Mouse (Mus musculus): ENCODE data around the gene Lrfn4.
"Not testable (repeated sequence)": the region's sequence is repeated elsewhere in the genome, so short reads cannot be mapped to it uniquely, and the experiment has no call there.

Lrfn4 gene

DNA sequence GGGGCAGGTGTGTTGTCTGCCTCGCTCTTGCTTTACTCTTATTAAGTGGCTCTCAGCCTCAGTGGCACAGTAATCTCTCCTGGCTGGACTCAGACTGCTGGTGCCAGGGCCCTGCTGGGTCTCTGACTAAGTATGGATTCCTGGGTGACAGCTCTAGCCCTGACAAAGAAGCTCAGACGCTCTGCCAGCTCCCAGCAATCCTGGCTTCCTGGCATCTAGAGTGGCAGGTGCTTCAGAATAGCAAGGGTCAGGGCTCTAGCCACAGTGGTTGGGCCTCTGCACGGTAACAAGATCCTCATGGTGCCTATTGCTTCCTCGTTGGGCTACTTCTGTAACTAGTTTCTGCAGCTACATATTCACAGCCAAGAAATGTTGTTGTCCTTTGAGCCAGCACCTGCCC, 5.4 kb downstream of the Lrfn4 start:
- DNase-seq (ENCODE audit: low read depth, low spot score) = no peak

DNA sequence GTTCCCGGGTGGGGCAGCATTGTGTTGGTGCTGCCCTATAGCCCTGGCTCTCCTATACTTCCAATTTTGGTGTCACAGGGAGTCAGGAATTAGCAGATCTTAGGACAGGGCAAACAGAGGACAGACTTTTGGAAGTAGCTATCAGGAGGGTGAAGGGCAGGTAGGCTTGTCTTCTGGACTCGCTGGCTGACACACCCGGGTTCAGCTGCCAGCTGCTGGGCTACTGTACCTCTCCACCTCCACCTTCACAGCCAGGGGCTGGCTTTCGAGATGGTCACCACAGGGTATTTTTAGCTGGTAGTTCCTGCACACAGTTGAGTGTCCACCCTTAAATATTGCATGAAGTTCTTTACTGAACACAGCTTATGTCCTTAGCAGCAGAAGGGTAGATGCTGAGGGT, 7.0 kb downstream of the Lrfn4 start:
- no peak for DNase-seq (ENCODE audit: low read depth, low spot score)

DNA sequence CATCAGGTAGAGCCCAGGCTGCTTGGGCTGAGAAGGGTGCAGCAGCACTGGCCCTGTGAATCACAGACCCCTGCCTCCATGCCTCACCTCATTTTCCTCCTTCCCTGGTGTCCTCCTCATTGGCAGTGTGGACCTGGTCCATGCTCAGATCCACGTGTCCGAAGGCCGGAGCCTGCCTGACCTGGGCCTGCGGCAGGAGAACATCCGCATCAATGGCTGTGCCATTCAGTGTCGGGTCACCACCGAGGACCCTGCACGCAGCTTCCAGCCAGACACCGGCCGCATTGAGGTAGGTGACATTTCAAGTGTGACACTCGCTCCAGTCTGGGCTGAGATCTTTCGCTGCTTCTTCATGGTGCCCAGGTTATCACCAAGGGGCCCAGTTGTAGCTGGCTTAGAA, 8.1 kb downstream of the Lrfn4 start:
- no peak for DNase-seq (ENCODE audit: low read depth, low spot score)

DNA sequence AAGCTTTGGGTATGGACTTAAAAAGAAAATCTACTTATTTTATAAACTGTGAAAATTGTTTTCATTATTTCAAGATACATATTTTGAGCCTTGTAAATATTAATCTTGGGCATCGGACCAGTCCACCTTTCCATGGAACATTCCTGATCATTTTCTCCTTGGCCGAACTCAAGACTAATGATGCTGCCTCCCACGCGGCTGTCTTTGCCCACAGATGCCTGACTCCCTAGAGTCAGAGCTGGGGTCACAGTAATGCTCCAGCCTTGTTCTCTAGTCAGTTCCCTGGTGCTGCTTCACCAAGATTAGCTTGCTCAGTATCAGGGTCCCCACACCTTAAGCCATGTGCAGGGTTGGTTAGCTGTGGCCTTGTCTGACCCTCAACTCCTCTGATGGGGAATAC, 9.8 kb downstream of the Lrfn4 start:
- DNase-seq (ENCODE audit: low read depth, low spot score) = no peak

DNA sequence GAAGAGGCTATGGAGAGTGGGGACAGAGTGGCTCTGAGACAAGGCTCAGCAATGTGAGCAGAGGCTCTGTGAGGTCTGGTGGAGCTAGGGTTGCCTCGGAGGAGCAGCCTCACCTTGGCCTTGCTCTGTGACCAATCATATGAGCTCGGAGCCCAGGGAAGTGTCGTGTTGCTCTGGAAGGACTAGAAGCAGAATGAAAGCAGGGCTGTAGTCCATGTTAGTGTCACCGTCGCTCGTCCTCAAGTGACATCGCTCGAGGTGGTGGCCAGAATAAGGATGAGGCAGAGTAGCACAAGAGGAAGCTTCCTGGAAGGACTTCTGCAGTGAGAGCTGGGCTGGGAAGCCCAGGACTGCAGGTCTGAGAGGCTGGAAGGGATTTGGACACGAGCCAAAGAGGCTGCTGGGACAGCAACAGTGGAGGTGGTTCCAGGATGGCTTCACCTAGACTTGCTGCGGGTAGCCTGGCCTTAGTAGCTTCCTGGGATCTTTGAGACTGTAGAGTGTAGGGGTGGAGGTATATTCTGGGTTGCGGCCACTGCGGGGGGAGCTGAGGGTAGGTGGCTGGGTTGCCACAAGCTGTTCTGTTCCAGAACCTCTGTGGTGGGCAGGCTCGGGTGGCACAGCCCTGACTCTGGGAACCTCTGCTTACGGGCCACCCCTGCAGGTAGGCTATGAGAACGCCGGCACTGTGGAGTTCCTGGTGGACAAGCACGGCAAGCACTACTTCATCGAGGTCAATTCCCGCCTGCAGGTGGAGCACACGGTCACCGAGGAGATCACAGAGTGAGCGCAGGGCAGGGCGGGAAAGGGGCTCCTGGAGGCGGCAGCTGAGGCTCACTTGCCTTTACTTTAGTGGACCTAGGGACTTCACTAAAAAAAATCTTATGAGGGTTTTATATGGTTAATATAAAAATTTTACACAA, 11.4 kb downstream of the Lrfn4 start:
- DNase-seq (ENCODE audit: low read depth, low spot score) = no peak

DNA sequence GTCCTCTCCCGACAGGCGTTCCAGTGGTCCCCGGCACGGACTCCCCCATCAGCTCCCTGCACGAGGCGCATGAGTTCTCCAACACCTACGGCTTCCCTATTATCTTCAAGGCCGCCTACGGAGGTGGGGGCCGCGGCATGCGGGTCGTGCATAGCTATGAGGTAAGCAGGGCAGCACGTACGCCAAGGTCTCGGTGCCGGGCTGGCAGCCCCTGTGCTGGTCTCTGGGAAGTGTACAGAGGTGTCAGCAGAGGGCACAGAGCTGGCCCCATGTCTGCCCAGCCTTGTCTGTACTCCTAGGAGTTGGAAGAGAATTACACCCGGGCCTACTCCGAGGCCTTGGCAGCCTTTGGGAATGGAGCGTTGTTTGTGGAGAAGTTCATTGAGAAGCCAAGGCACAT, 13.0 kb downstream of the Lrfn4 start:
- no peak for DNase-seq (ENCODE audit: low read depth, low spot score)

DNA sequence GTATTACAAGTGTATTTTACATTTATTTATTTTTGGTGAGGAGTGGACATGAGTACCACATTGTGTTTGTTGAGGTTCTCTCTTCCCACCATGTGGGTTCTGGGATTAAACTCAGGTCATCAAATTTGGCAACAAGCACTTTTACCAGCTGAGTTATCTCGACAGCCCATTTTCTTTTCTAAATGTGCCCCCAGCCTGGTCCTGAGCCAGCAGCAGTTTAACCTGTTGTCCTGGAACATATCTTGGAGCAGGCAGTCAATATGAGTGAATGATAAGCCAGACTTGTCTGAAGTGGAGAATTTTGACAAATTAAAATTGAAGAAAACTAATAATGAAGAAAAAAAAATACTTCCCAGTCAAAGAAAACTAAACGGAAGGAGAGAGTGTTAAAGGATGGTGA, 19.4 kb downstream of the Lrfn4 start:
- DNase-seq (ENCODE audit: low read depth, low spot score) = no peak

DNA sequence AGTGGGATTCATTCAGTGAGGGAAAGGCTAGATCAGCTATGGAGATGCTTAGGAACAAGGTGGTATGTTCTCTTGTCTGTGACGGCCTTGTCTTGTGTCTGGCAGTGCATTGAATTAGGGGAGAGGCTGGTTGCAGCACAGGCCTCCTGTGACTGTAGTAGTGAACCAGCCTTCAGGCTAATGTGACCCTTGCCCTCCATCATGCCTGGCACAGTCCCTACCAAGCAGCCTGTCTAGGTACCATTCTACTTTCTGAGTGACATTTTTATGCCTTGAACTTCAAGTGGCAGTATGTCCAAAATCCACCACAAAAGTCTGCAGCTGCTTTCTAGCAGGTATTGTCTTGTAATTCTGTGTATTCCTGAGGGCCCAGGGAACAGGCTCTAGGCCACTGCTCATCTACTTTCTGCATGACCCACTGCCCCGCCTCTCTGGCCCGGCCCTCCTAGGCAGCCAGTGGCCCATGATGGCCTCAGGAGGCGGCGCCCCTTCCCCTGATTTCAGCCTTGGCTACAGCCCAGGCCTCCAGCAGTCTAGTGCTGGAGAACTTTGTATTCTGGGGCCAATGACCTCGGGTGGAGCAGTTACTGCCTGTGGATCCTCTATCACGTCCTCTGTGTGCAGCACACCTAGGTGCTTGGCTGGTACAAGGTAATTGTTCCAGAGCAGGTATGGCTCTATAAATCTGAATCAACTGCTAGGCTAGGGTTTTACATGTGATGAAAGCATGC, 21.5 kb downstream of the Lrfn4 start:
- no peak for DNase-seq (ENCODE audit: low read depth, low spot score)

DNA sequence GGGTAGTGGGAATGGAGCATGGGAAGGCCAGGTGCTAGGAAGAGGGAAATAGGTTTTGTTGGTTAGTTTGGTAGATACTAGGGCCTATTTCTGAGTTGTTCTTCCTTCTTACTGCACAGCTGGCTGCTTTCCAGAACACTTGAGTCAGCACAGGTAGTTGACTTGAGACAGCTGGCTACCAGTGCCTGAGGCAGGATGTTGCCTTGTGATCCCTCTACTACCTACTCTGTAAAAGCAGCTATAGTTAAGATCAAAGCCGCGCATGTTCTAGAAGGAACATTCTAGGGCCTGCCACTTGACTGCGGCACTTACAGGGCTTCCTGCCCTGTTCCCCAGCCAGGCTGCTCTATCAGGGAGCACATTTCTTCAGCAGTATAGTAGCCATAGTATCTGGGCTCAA, 25.4 kb downstream of the Lrfn4 start:
- DNase-seq (ENCODE audit: low read depth, low spot score) = no peak

DNA sequence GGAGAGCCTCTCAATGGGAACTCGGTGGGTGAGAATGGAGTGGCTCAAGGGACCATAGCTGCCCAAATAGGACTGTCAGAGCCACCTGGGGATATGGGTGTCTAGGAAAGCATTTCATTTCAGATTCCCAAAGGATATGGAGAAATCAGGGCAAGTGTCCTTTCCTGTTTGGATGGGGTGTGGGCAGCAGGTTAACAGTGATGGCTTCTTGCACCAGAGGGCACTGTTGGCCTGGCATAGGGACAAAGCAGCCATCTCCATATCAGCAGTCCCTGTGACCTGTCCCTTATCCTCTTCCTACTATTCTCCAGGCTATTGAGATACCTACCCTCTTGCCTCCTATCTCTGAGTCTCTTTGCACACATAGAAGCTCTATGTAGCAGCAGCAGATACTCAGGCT, 26.4 kb downstream of the Lrfn4 start:
- no peak for DNase-seq (ENCODE audit: low read depth, low spot score)

DNA sequence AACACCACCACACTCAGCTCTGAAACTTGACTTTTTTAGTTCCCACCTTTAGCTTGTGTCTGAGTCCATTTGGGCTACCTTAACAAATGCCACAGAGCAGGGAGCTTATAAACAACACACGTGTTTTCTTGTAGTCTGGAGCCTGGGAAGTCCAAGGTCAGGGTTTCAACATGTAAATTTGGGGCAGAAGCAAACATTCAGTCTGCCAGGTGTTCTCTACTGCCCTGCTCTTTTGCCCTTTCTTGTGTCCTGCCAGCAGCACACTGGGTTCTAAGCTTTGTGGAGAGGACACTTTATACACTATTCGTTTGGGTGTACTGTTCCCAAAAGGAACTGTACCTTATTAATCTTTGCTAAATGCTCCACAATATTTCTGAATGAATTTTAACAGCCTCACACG, 27.0 kb downstream of the Lrfn4 start:
- DNase-seq (ENCODE audit: low read depth, low spot score) = no peak

DNA sequence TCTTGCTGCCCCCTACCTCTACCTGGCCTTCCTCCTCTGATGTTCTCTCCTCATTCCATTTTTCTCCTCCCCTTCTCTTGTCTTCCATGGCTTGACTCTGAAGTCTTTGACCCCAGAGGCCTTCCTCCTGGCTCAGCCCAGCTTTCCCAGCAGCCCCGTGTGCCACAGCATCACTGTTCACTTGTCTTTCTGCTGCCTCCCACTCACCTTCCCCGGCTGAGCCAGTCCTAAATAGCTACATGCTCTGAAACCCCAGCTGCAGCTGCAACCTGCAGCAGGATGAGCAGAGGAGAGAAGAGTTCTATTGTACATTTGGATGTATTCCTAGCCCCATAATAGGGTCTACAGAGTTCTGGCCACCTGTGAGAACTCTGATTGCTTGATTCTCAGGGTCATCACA, 28.0 kb downstream of the Lrfn4 start:
- DNase-seq (ENCODE audit: low read depth, low spot score) = peak; percentile 48

DNA sequence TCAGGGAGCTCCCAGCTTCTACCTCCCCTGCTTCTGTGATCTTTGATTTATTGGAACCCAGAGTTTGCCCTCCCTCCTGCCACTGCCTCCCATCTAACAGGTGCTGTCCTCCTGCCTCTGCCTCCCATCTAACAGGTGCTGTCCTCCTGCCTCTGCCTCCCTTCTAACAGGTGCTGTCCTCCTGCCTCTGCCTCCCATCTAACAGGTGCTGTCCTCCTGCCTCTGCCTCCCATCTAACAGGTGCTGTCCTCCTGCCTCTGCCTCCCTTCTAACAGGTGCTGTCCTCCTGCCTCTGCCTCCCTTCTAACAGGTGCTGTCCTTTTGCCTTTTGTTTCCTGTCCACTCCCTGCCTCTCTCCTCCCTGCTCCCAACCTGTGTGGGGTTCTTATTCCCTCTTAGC, 28.7 kb downstream of the Lrfn4 start:
- DNase-seq (ENCODE audit: low read depth, low spot score) = not testable (repeated sequence)

DNA sequence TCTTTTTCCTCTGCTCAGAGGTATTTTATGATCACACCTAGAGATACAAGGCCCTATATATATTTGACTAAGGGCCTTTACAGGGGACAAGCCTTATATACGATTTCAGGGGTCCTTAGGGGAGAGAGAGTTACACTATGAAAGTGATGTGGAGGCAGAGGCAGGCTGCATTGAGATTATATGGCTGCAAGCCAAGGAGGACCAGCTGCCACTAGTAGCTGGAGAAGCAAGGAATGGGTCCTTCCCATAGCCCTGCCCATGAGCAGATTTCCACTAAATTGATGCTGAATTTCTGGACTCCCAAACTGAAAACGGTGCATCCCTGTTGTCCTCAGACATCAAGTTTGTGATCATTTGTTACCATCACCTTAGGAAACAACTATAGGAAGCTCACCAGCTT, 31.6 kb downstream of the Lrfn4 start:
- no peak for DNase-seq (ENCODE audit: low read depth, low spot score)

DNA sequence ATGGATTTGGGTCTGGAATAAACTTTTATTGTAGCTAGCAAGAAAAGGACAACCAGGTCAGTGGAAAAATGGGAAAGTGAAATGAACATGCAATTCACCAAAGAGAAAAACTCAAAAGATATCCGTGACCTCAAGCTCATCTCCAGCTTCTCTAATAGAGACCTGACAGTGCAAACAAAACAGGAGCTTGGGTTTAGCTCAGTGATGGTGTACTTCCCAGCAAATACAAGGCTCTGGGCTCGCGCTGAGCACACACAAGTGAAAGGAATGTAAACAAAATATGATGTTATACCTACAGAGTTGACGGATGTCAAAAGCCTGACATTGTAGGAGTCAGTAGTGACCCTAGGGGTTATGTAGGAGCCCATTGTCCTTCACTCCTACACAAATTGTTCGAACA, 36.2 kb downstream of the Lrfn4 start:
- DNase-seq (ENCODE audit: low read depth, low spot score) = no peak

DNA sequence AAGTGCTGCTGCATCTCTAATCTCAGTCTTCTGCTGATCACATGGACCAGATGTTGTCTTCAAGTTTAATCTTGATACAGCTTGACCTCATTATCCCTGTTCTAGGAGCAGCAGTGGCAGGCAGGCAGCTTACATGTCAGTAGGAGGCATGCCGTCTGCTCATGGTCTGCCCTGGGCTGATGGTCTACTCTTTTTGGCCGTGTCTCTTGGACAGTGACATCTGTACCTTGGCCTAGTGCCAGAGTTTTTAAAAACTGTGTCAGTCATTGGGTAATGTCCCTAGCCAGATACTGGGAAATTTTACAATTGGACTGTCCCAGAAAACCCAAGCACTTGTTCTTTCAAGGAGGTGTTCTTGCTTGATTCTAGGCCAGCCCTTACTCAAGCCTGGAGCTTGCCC, 36.7 kb downstream of the Lrfn4 start:
- DNase-seq (ENCODE audit: low read depth, low spot score) = no peak

DNA sequence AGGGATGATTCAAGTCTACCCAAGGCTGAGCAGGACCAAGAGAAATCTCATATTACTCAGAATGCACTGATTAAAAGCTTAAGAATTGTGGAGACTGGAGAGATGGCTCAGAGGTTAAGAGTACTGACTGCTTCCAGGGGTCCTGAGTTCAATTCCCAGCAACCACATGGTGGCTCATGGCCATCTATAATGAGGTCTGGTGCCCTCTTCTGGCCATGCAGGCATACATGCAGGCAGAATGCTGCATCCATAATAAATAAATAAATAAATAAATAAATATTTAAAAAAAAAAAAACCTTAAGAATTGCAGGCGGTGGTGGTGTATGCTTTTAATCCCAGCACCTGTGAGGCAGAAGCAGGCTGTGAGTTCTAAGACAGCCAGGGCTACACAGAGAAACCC, 42.2 kb downstream of the Lrfn4 start:
- DNase-seq (ENCODE audit: low read depth, low spot score) = no peak

DNA sequence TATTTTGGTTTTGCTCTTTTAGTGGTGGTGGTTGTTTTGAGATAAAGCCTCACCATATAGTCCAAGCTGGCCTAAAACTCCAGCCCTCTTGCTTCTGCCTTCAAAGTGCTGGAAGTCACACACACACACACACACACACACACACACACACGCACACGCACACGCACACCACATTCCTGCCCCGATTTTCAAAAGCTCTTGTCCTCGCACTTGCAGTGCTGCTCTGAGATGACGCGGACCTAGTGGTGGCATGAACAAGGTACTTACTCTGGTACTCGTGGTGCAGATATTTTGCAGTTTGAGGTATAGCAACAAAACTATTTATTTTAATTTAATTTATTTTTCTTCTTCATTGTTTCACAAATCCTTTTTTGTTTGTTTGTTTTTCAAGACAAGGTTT, 43.0 kb downstream of the Lrfn4 start:
- no peak for DNase-seq (ENCODE audit: low read depth, low spot score)

DNA sequence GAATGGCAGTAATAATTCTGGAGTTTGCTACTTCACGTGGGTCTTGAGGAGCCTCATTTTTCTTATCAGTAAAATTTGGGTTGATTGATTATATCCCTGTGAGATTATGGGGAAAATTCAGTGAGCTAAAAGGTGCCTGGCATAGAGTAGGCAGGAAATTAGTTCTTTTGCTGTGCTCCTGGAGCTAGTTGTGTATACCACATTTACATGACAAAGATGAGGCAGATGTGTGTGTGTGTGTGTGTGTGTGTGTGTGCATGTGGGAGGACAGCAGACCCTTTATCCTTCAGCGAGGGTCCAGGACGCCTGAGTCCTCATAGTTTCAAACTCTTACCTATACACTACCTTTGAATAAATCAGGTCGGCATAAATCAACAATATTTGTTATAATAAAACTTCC, 43.4 kb downstream of the Lrfn4 start:
- no peak for DNase-seq (ENCODE audit: low read depth, low spot score)

DNA sequence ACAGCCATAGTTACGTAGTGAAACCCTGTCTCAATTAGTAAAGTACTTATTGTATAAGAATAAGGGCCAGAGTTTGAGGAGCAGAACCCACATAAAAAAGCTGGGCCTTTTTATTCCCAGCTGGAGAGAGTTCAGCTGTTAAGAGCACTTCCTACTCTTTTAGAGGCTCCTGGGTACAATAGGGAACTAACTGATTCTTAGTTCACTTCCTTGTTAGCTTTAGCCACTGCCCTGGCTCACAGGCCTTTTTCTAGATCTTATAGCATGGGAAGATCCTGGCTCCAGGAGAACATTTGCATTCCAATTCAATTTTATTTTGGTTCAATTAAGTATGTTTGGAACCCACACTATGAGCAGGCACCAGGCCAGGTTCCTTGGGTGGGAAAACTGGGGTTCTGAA, 43.8 kb downstream of the Lrfn4 start:
- DNase-seq (ENCODE audit: low read depth, low spot score) = no peak

DNA sequence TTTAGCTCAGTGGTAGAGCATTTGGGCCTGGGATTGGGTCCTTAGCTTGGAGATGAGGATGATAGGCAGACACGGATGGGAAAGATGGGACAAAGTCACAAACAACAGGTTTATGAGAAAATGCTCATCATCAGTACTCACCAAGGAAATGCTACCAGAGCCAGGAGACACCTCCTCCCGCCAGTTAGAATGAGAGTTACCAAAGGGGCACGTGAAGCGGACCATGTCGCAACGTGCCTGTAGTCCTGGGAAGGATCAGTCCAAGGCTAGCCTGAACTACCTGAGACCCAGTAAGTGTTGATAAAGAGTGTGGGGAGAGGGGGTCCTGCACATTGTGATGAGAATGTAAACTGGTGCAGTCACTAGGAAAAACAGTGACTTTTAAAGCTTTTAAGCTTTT, 44.7 kb downstream of the Lrfn4 start:
- DNase-seq (ENCODE audit: low read depth, low spot score) = no peak

DNA sequence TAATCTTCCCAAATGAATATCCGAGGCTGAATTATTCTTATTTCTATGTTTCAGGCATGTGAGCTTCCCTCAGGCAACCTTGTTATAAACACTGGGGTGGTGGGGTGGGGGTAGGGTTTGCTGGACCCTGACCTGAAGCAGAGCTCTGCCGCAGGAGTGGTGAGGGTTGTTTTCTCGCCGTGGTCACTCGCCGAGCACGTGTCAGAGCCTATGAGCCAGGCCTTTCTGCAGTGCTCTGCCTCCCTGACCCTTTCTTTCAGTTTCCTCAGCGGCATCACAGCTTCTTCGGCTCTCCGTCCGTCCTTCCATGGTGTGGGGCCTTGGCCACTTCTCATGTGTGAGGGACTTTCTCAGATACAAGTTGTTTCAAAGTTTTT, 45.2 kb downstream of the Lrfn4 start:
- DNase-seq (ENCODE audit: low read depth, low spot score) = no peak
